Mouse (Mus musculus): ENCODE data around the gene Eaf1. TPM values are rescaled to one million over a fixed set of nuclear protein-coding genes. Genes with fewer than 3 reads are reported as not detected.

Gene Eaf1
- polyA plus RNA-seq, 1 experiment: 28.8 TPM

DNA sequence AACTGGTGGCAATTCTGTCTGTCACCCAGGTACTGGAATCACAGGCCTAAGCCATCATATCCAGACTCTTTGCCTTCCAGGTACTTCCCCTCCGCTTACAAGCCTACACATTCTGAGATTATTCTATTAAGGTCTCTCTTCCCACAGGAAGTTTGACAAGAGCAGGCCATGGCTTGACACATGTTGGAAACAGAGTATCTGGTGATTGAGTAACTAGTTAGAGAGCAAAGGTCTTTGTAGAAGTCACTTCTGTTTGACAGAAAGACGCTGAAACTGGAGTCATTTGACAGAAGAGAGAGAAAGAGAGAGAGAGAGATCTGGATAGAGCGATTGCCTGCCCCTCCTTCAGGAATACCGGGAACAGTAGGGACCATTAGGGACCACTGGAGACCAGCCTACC is 36.6 kb downstream of the Eaf1 start:
- no peak for TF ChIP-seq CTCF (IDR thresholded peaks at IDR 0.05; ENCODE audit: extremely low read depth, insufficient read depth, insufficient read length, insufficient replicate concordance)

DNA sequence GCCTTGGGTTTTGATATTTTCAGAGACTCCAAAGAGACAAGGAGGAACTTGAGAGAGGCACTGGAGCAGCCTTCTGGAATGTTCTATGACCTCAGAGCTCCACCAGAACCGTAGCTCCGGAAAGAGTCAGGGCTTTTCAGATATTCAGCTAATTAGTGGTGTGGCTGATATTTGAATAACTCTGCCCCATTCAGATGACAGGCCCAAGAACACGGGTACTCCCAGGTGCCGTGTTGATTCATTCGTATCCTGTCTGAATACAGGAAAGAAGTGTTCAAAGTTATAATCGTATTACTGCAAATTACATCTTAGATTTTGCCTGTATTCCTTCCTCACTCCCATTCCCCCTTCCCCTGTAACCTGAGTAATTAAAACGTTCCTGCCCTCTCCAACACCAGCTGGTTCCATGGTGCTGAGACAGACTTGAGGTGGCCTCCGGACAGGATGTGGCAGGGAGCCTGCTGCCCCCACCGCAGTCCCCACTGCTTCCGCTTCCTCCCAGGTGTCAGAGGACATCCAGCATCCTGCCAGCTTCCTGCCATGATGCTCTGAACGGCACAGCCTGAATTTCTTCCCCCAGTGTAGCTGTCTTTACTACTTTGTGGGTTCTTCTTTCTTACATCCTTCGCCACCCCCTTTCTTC is 37.4 kb downstream of the Eaf1 start:
- peak overlapping the region; percentile 51 for H3K27ac ChIP-seq (ENCODE audit: insufficient read depth, low read length)
- no peaks in the 10 kb centered on the region for H3K36me3 ChIP-seq (ENCODE audit: control insufficient read depth, insufficient read depth, low read length)
- peaks cover 16% of the 10 kb centered on the region; the same call in 1 of the 2 replicates for H3K4me1 ChIP-seq (ENCODE audit: control insufficient read depth, insufficient read depth, insufficient read length)
- H3K27me3 ChIP-seq (ENCODE audit: control insufficient read depth, insufficient read depth, low read length): no peaks in the 10 kb centered on the region
- DNase-seq (ENCODE audit: low read depth in 1 of 2, low spot score in 2 of 2): peak; percentile 66 to 77
- WGBS: 10% methylated on average over 12 of the region's 12 CpGs
- no peak for TF ChIP-seq CTCF (IDR thresholded peaks at IDR 0.05; ENCODE audit: extremely low read depth, insufficient read depth, insufficient read length, insufficient replicate concordance)
- TF ChIP-seq POLR2A (IDR thresholded peaks at IDR 0.05; ENCODE audit: low read depth, low read length): no peak; the same call in 1 of the 2 replicates
- H3K4me3 ChIP-seq (ENCODE audit: extremely low read depth, insufficient read depth, insufficient read length): peak overlapping the region; percentile 34

More for the DNA sequence above, 36.6 kb downstream of the Eaf1 start:
- Histone ChIP-seq H3K27ac (ENCODE audit: insufficient read depth, low read length) (no peak overlapping the region), H3K4me3 (ENCODE audit: extremely low read depth, insufficient read depth, insufficient read length) (no peak overlapping the region), H3K27me3 (ENCODE audit: control insufficient read depth, insufficient read depth, low read length) (no peaks in the 10 kb centered on the region), H3K36me3 (ENCODE audit: control insufficient read depth, insufficient read depth, low read length) (no peaks in the 10 kb centered on the region), H3K4me1 (ENCODE audit: control insufficient read depth, insufficient read depth, insufficient read length) (peaks cover 14% of the 10 kb centered on the region; the same call in 1 of the 2 replicates)
- WGBS: 80% methylated on average over 4 of the region's 4 CpGs
- DNase-seq (ENCODE audit: low read depth in 1 of 2, low spot score in 2 of 2): no peak

DNA sequence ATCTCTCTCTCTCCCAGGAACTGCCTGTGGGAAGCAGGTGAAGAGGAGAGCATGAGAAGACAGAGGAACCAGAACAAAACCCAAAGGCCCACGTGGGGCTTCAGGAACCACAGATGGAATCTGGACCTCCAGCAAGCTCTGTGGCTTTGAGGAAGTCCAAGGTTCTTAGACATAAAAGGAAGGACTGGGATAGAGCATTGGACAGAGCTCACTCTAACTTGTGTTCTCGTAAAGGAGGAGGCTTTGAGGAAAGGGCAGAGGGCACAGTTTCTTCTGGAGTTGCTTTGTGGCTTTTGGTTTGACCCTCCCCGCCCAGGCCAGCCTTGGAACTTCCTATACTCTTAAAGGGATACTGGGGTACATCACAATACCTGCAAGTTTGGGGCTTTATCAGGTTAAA is 38.5 kb downstream of the Eaf1 start:
- TF ChIP-seq POLR2A (IDR thresholded peaks at IDR 0.05; ENCODE audit: low read depth, low read length): no peak
- no peak for TF ChIP-seq CTCF (IDR thresholded peaks at IDR 0.05; ENCODE audit: extremely low read depth, insufficient read depth, insufficient read length, insufficient replicate concordance)
- 49% methylated on average over 3 of the region's 3 CpGs for WGBS
- Histone ChIP-seq H3K27me3 (ENCODE audit: control insufficient read depth, insufficient read depth, low read length) (no peaks in the 10 kb centered on the region), H3K4me3 (ENCODE audit: extremely low read depth, insufficient read depth, insufficient read length) (no peak overlapping the region), H3K27ac (ENCODE audit: insufficient read depth, low read length) (no peak overlapping the region), H3K4me1 (ENCODE audit: control insufficient read depth, insufficient read depth, insufficient read length) (peaks cover 25% of the 10 kb centered on the region; the same call in 1 of the 2 replicates), H3K36me3 (ENCODE audit: control insufficient read depth, insufficient read depth, low read length) (no peaks in the 10 kb centered on the region)
- DNase-seq (ENCODE audit: low read depth in 1 of 2, low spot score in 2 of 2): no peak

DNA sequence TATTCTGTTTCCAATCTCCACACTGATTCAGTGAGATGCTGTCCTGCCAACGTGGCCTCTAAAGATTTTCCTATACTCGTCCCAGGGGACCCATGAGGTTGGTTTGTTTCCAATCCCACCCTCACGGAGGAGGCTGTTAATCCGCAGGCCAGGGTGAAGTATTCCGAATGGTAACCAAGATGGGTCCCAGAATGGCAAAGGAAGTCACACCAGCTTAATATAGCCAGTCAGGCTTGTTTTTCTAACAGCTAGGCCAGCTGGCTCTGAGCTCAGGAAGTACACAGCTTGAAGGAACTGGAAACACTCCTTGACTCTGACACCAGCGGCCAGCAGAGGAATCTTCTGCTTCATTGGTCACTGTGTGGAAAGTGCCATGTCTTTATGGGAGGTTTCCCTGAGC is 43.1 kb downstream of the Eaf1 start:
- Histone ChIP-seq H3K4me3 (ENCODE audit: extremely low read depth, insufficient read depth, insufficient read length) (no peak overlapping the region), H3K27me3 (ENCODE audit: control insufficient read depth, insufficient read depth, low read length) (no peaks in the 10 kb centered on the region), H3K36me3 (ENCODE audit: control insufficient read depth, insufficient read depth, low read length) (no peaks in the 10 kb centered on the region), H3K27ac (ENCODE audit: insufficient read depth, low read length) (0 out of 2 replicates have a peak overlapping the region, but pooled peaks have one; percentile 18), H3K4me1 (ENCODE audit: control insufficient read depth, insufficient read depth, insufficient read length) (peaks cover 17% of the 10 kb centered on the region; the same call in 1 of the 2 replicates)
- TF ChIP-seq CTCF (IDR thresholded peaks at IDR 0.05; ENCODE audit: extremely low read depth, insufficient read depth, insufficient read length, insufficient replicate concordance) (no peak), POLR2A (IDR thresholded peaks at IDR 0.05; ENCODE audit: low read depth, low read length) (no peak)
- DNase-seq (ENCODE audit: low read depth in 1 of 2, low spot score in 2 of 2): peak in 1 of 2 experiments; percentile 17
- 33% methylated on average over 6 of the region's 6 CpGs for WGBS

DNA sequence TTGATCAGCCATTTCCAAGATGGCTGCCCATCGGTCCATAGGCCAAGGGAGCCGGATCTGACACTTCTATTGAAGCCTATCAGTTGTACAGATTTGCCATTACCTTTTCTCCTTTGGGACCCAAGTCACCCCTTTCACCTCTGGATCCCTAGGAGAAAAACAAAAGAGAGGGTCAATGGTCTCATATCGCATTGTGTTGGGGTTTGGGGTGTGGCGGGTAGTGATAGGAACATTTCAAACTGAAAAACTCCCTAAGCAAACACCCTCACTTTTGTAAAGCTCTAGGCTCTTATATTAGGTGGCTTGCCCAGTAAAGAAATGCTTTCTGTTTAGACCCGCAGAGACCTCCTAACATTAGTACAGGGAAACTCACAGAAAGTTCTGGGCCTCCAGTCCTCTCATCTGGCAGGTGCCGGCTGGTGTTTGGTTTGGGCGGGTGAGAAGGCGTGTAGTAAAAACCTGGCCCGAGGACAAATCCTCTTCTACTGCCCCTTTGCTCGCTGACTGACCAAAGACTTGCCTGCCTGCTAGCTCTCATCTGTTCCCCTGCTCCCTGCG is 49.8 kb downstream of the Eaf1 start:
- no peak overlapping the region for H3K27ac ChIP-seq (ENCODE audit: insufficient read depth, low read length)
- H3K4me3 ChIP-seq (ENCODE audit: extremely low read depth, insufficient read depth, insufficient read length): no peak overlapping the region
- no peak for DNase-seq (ENCODE audit: low read depth in 1 of 2, low spot score in 2 of 2)
- WGBS: 93% methylated on average over 11 of the region's 11 CpGs
- H3K27me3 ChIP-seq (ENCODE audit: control insufficient read depth, insufficient read depth, low read length): no peaks in the 10 kb centered on the region
- H3K36me3 ChIP-seq (ENCODE audit: control insufficient read depth, insufficient read depth, low read length): no peaks in the 10 kb centered on the region
- TF ChIP-seq CTCF (IDR thresholded peaks at IDR 0.05; ENCODE audit: extremely low read depth, insufficient read depth, insufficient read length, insufficient replicate concordance): no peak
- H3K4me1 ChIP-seq (ENCODE audit: control insufficient read depth, insufficient read depth, insufficient read length): no peaks in the 10 kb centered on the region

DNA sequence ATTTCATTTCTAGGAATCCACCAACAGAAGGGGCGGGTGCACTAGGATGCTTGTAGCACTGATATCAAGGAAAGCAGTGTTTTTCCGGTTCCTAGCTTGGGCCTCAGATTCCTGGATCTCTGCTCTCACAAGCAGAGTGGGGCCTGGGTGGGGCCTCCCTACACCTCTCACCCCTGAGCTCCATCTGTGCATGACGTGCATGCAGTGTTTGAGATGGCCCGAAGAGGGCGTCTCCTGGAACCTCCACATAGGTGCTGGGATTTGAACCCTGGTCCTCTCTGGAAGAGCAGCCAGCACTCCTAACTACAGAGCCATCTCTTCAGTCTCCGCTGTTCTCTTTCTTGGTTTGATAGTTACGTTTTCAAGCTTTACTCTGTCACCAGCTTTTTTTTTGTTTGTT is 60.8 kb downstream of the Eaf1 start:
- DNase-seq (ENCODE audit: low read depth in 1 of 2, low spot score in 2 of 2): no peak
- H3K27me3 ChIP-seq (ENCODE audit: control insufficient read depth, insufficient read depth, low read length): no peaks in the 10 kb centered on the region
- H3K4me1 ChIP-seq (ENCODE audit: control insufficient read depth, insufficient read depth, insufficient read length): no peaks in the 10 kb centered on the region; the same call in 1 of the 2 replicates
- H3K27ac ChIP-seq (ENCODE audit: insufficient read depth, low read length): no peak overlapping the region
- H3K4me3 ChIP-seq (ENCODE audit: extremely low read depth, insufficient read depth, insufficient read length): no peak overlapping the region
- no peaks in the 10 kb centered on the region for H3K36me3 ChIP-seq (ENCODE audit: control insufficient read depth, insufficient read depth, low read length)
- TF ChIP-seq CTCF (IDR thresholded peaks at IDR 0.05; ENCODE audit: extremely low read depth, insufficient read depth, insufficient read length, insufficient replicate concordance) (no peak), POLR2A (IDR thresholded peaks at IDR 0.05; ENCODE audit: low read depth, low read length) (no peak)
- WGBS: 83% methylated on average over 7 of the region's 7 CpGs

DNA sequence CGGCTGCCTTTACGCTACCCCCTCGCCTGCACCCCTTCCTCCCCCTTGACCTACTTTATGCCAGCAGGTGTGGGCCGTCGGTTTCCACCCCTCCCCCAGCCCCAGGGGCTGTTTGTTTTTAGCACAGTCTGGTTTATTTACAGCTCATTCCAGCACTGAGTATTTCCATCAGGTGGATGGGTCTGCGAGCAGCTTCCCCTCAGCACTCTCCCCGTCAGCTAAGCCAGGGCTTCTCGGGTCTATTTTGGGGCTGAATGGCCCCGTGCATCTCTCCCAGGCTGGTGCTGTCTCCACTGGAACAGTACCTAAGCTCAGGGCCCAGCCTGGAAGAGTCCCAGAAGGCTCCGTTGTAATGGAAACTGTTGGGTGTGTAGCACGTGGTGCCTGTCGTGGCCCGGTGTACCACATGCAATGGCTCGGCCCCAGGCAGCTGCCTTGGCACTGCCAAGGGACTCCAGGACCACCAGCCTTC is 61.8 kb downstream of the Eaf1 start:
- Histone ChIP-seq H3K4me1 (ENCODE audit: control insufficient read depth, insufficient read depth, insufficient read length) (no peaks in the 10 kb centered on the region; the same call in 1 of the 2 replicates), H3K27me3 (ENCODE audit: control insufficient read depth, insufficient read depth, low read length) (no peaks in the 10 kb centered on the region), H3K4me3 (ENCODE audit: extremely low read depth, insufficient read depth, insufficient read length) (no peak overlapping the region), H3K36me3 (ENCODE audit: control insufficient read depth, insufficient read depth, low read length) (no peaks in the 10 kb centered on the region), H3K27ac (ENCODE audit: insufficient read depth, low read length) (no peak overlapping the region)
- TF ChIP-seq POLR2A (IDR thresholded peaks at IDR 0.05; ENCODE audit: low read depth, low read length) (no peak), CTCF (IDR thresholded peaks at IDR 0.05; ENCODE audit: extremely low read depth, insufficient read depth, insufficient read length, insufficient replicate concordance) (no peak)
- DNase-seq (ENCODE audit: low read depth in 1 of 2, low spot score in 2 of 2): no peak
- WGBS: 25% methylated on average over 14 of the region's 14 CpGs
